ENCODE assay signal across 25 mouse cellular contexts in genomic region chr1:36530962-36531361, GRCm38 (mm10). TPM values are rescaled to one million over a fixed set of nuclear protein-coding genes. Genes with fewer than 3 reads are reported as not detected.
DNase-seq lines count a peak whose midpoint lies in the region; ATAC-seq lines count a peak whose summit lies in the region.
"Had no signal": no experiment of that assay in that cellular context is flagged by ENCODE, and none has a peak within 500 bp of the region (broad histone marks: within the 10 kb centered on the region; RNA-seq: fewer than 3 reads in every experiment).

No protein-coding gene starts in this region.

- peak overlapping the region; percentile 27; the same call in 1 of the 2 replicates for H3K27ac ChIP-seq in forebrain, embryonic 14.5 days (ENCODE audit: low read depth, low read length)
- H3K27ac ChIP-seq in forebrain, embryonic 10.5 days, result no peak overlapping the region
- peak overlapping the region; percentile 61 for H3K27ac ChIP-seq in heart, embryonic 15.5 days
- H3K27ac ChIP-seq in limb, embryonic 12.5 days, result peak overlapping the region; percentile 7; the same call in 1 of the 2 replicates
- no peak overlapping the region for H3K27ac ChIP-seq in limb, embryonic 10.5 days
- H3K27ac ChIP-seq: embryonic facial prominence, embryonic 15.5 days; hindbrain, embryonic 14.5 days; intestine, embryonic 15.5 days had no signal

- DNase-seq in adrenal gland, postnatal 10 days, result peak; percentile 55
- no peak for DNase-seq in adrenal gland, adult (ENCODE audit: inconsistent age in 2 of 2, low spot score in 1 of 2)
- no peak for DNase-seq in forebrain, embryonic 14.5 days (ENCODE audit: low spot score)
- no peak for DNase-seq in forebrain, embryonic 10.5 days (ENCODE audit: extremely low spot score, low spot score)
- DNase-seq in heart, postnatal 4 days, result no peak
- DNase-seq in limb, embryonic 10.5 days (ENCODE audit: low spot score), result no peak
- DNase-seq: adrenal gland, postnatal 36 days; B cell, adult 2 months; cerebellum, adult 11 months; cerebellum, adult 8-10 months; embryo, embryonic 11 days; gastrocnemius, postnatal 10 days; heart, postnatal 36 days; kidney, adult 18-20 months had no signal

- no peaks in the 10 kb centered on the region for H3K27me3 ChIP-seq in forebrain, embryonic 14.5 days (replicated peaks; ENCODE audit: control insufficient read depth, insufficient read depth, low read length)
- H3K27me3 ChIP-seq in forebrain, embryonic 10.5 days (ENCODE audit: poor library complexity, severe bottlenecking), result no peaks in the 10 kb centered on the region
- H3K27me3 ChIP-seq in heart, embryonic 15.5 days, result no peaks in the 10 kb centered on the region
- H3K27me3 ChIP-seq in limb, embryonic 12.5 days, result no peaks in the 10 kb centered on the region
- H3K27me3 ChIP-seq in limb, embryonic 10.5 days (ENCODE audit: low read depth, poor library complexity, severe bottlenecking), result no peaks in the 10 kb centered on the region
- H3K27me3 ChIP-seq: embryonic facial prominence, embryonic 15.5 days; intestine, embryonic 15.5 days had no signal

- peaks cover 15% of the 10 kb centered on the region for H3K36me3 ChIP-seq in forebrain, embryonic 14.5 days (ENCODE audit: control insufficient read depth, insufficient read depth, low read length)
- H3K36me3 ChIP-seq in forebrain, embryonic 10.5 days (replicated peaks), result peaks cover 34% of the 10 kb centered on the region
- no peaks in the 10 kb centered on the region for H3K36me3 ChIP-seq in heart, embryonic 15.5 days
- peaks cover 43% of the 10 kb centered on the region for H3K36me3 ChIP-seq in limb, embryonic 12.5 days
- H3K36me3 ChIP-seq in limb, embryonic 10.5 days, result peaks cover 37% of the 10 kb centered on the region

- WGBS in forebrain, embryonic 14.5 days, result 87% methylated on average over 7 of the region's 7 CpGs
- 93% methylated on average over 7 of the region's 7 CpGs for WGBS in forebrain, embryonic 10.5 days
- 84% methylated on average over 7 of the region's 7 CpGs for WGBS in heart, embryonic 15.5 days
- 90% methylated on average over 7 of the region's 7 CpGs for WGBS in limb, embryonic 12.5 days
- whole genome bisulfite sequencing in limb, embryonic 10.5 days, result 96% methylated on average over 7 of the region's 7 CpGs

- H3K4me2 ChIP-seq in forebrain, embryonic 14.5 days (ENCODE audit: low read length), result no peak overlapping the region
- H3K4me2 ChIP-seq in heart, embryonic 15.5 days, result no peak overlapping the region
- H3K4me2 ChIP-seq in limb, embryonic 12.5 days, result no peak overlapping the region
- H3K4me2 ChIP-seq: embryonic facial prominence, embryonic 15.5 days; hindbrain, embryonic 14.5 days; intestine, embryonic 15.5 days had no signal

- no peak for ATAC-seq in forebrain, embryonic 14.5 days
- no peak for ATAC-seq in heart, embryonic 15.5 days (replicated peaks; ENCODE audit: insufficient number of reproducible peaks, insufficient read depth, low FRiP score, low read depth)
- no peak for ATAC-seq in limb, embryonic 12.5 days (ENCODE audit: insufficient number of reproducible peaks, insufficient read depth, low FRiP score, low TSS enrichment, low read depth)
- ATAC-seq: CD4-positive, CD25-positive, alpha-beta regulatory T cell, adult 4 months; intestine, embryonic 15.5 days had no signal

- H3K4me3 ChIP-seq in forebrain, embryonic 14.5 days (ENCODE audit: low read depth, low read length), result no peak overlapping the region
- H3K4me3 ChIP-seq in forebrain, embryonic 10.5 days, result no peak overlapping the region
- no peak overlapping the region for H3K4me3 ChIP-seq in heart, embryonic 15.5 days
- H3K4me3 ChIP-seq in limb, embryonic 12.5 days (replicated peaks), result no peak overlapping the region
- no peak overlapping the region for H3K4me3 ChIP-seq in limb, embryonic 10.5 days
- H3K4me3 ChIP-seq: embryonic facial prominence, embryonic 15.5 days; erythroblast, embryonic 14.5 days; intestine, embryonic 15.5 days had no signal

- H3K4me1 ChIP-seq in forebrain, embryonic 14.5 days (ENCODE audit: control insufficient read depth, insufficient read depth, low read length), result peaks cover 5% of the 10 kb centered on the region
- H3K4me1 ChIP-seq in forebrain, embryonic 10.5 days, result no peaks in the 10 kb centered on the region
- H3K4me1 ChIP-seq in heart, embryonic 15.5 days (replicated peaks), result peaks cover 72% of the 10 kb centered on the region
- peaks cover 7% of the 10 kb centered on the region for H3K4me1 ChIP-seq in limb, embryonic 12.5 days (replicated peaks)
- no peaks in the 10 kb centered on the region for H3K4me1 ChIP-seq in limb, embryonic 10.5 days

- H3K9me3 ChIP-seq in forebrain, embryonic 14.5 days (replicated peaks; ENCODE audit: control insufficient read depth, low read length), result no peaks in the 10 kb centered on the region
- H3K9me3 ChIP-seq in forebrain, embryonic 10.5 days, result no peaks in the 10 kb centered on the region
- no peaks in the 10 kb centered on the region for H3K9me3 ChIP-seq in heart, embryonic 15.5 days (replicated peaks)
- no peaks in the 10 kb centered on the region for H3K9me3 ChIP-seq in limb, embryonic 12.5 days
- H3K9me3 ChIP-seq in limb, embryonic 10.5 days (replicated peaks), result no peaks in the 10 kb centered on the region
- H3K9me3 ChIP-seq: embryonic facial prominence, embryonic 15.5 days; G1E; intestine, embryonic 15.5 days had no signal

- H3K9ac ChIP-seq in forebrain, embryonic 14.5 days (ENCODE audit: low read length), result no peak overlapping the region
- no peak overlapping the region for H3K9ac ChIP-seq in heart, embryonic 15.5 days
- H3K9ac ChIP-seq in limb, embryonic 12.5 days (replicated peaks), result no peak overlapping the region
- H3K9ac ChIP-seq: embryonic facial prominence, embryonic 15.5 days; hindbrain, embryonic 14.5 days; intestine, embryonic 15.5 days had no signal

RNA-seq across cellular contexts. Expression of gene Ankrd23, which starts 5.7 kb away (rescaled TPM):
- 10 to 100 TPM; 22.5 to 73.8 TPM for total RNA-seq in adrenal gland, postnatal 10 days (2021)
- 3.8 and 5.2 TPM in 2 replicates for polyA plus RNA-seq in forebrain, embryonic 14.5 days (2014; fragmentation: Nextera tagmentation; extraction: Ambion mirVana)
- polyA plus RNA-seq in forebrain, embryonic 10.5 days (2016; fragmentation: Nextera tagmentation; extraction: Ambion mirVana), result 15.3 and 16.5 TPM in 2 replicates
- 25.3 and 26.7 TPM in 2 replicates for polyA plus RNA-seq in heart, embryonic 15.5 days (2015; fragmentation: Nextera tagmentation; extraction: Ambion mirVana)
- total RNA-seq in heart, postnatal 4 days (2021), result 100 to 1,000 TPM; 151 to 159 TPM
- 18.5 and 19.0 TPM in 2 replicates for polyA plus RNA-seq in limb, embryonic 12.5 days (2016; fragmentation: Nextera tagmentation; extraction: Ambion mirVana)
- polyA plus RNA-seq in limb, embryonic 10.5 days (2016; fragmentation: Nextera tagmentation; extraction: Ambion mirVana), result 14.3 and 16.8 TPM in 2 replicates

RNA-seq across cellular contexts. Expression of gene Gm42417, which starts 8.3 kb away (rescaled TPM):
- 10 to 100 TPM; 10.2 to 32.9 TPM for total RNA-seq in adrenal gland, postnatal 10 days (2021)
- polyA plus RNA-seq in forebrain, embryonic 14.5 days (2014; fragmentation: Nextera tagmentation; extraction: Ambion mirVana), result 0.22 TPM in 1 of 2 replicates, not detected in the other
- polyA plus RNA-seq in forebrain, embryonic 10.5 days (2016; fragmentation: Nextera tagmentation; extraction: Ambion mirVana), result not detected in 2 replicates
- polyA plus RNA-seq in heart, embryonic 15.5 days (2015; fragmentation: Nextera tagmentation; extraction: Ambion mirVana), result 0.22 TPM in 1 of 2 replicates, not detected in the other
- 10 to 100 TPM; 48.6 to 69.8 TPM for total RNA-seq in heart, postnatal 4 days (2021)
- polyA plus RNA-seq in limb, embryonic 12.5 days (2016; fragmentation: Nextera tagmentation; extraction: Ambion mirVana), result 0.67 and 0.74 TPM in 2 replicates
- 0.39 TPM in 1 of 2 replicates, not detected in the other for polyA plus RNA-seq in limb, embryonic 10.5 days (2016; fragmentation: Nextera tagmentation; extraction: Ambion mirVana)
- total RNA-seq: common myeloid progenitor, adult 5-6 weeks; G1E had no signal
- polyA plus RNA-seq: embryonic facial prominence, embryonic 11.5 days; erythroblast, embryonic 14.5 days; heart, embryonic 14.5 days had no signal

RNA-seq across cellular contexts. Expression of gene Ankrd39, which starts 16.3 kb away (rescaled TPM):
- 10 to 100 TPM; 12.9 to 21.6 TPM for total RNA-seq in adrenal gland, postnatal 10 days (2021)
- 15.4 and 15.7 TPM in 2 replicates for polyA plus RNA-seq in forebrain, embryonic 14.5 days (2014; fragmentation: Nextera tagmentation; extraction: Ambion mirVana)
- polyA plus RNA-seq in forebrain, embryonic 10.5 days (2016; fragmentation: Nextera tagmentation; extraction: Ambion mirVana), result 17.9 and 22.2 TPM in 2 replicates
- 27.3 and 30.4 TPM in 2 replicates for polyA plus RNA-seq in heart, embryonic 15.5 days (2015; fragmentation: Nextera tagmentation; extraction: Ambion mirVana)
- 10 to 100 TPM; 16.0 to 18.5 TPM for total RNA-seq in heart, postnatal 4 days (2021)
- polyA plus RNA-seq in limb, embryonic 12.5 days (2016; fragmentation: Nextera tagmentation; extraction: Ambion mirVana), result 24.1 and 26.8 TPM in 2 replicates
- 19.5 and 20.3 TPM in 2 replicates for polyA plus RNA-seq in limb, embryonic 10.5 days (2016; fragmentation: Nextera tagmentation; extraction: Ambion mirVana)

RNA-seq across cellular contexts. Expression of gene Cnnm3, which starts 19.3 kb away (rescaled TPM):
- 10 to 100 TPM; 23.1 to 29.8 TPM for total RNA-seq in adrenal gland, postnatal 10 days (2021)
- 5.2 and 5.9 TPM in 2 replicates for polyA plus RNA-seq in forebrain, embryonic 14.5 days (2014; fragmentation: Nextera tagmentation; extraction: Ambion mirVana)
- polyA plus RNA-seq in forebrain, embryonic 10.5 days (2016; fragmentation: Nextera tagmentation; extraction: Ambion mirVana), result 2.9 and 3.0 TPM in 2 replicates
- 2.4 and 3.5 TPM in 2 replicates for polyA plus RNA-seq in heart, embryonic 15.5 days (2015; fragmentation: Nextera tagmentation; extraction: Ambion mirVana)
- 10 to 100 TPM; 14.9 to 15.7 TPM for total RNA-seq in heart, postnatal 4 days (2021)
- polyA plus RNA-seq in limb, embryonic 12.5 days (2016; fragmentation: Nextera tagmentation; extraction: Ambion mirVana), result 4.4 and 5.9 TPM in 2 replicates
- 3.6 and 4.5 TPM in 2 replicates for polyA plus RNA-seq in limb, embryonic 10.5 days (2016; fragmentation: Nextera tagmentation; extraction: Ambion mirVana)

RNA-seq across cellular contexts. Expression of gene Sema4c, which starts 27.2 kb away (rescaled TPM):
- 10 to 100 TPM; 27.3 to 28.9 TPM for total RNA-seq in adrenal gland, postnatal 10 days (2021)
- polyA plus RNA-seq in forebrain, embryonic 14.5 days (2014; fragmentation: Nextera tagmentation; extraction: Ambion mirVana), result 5.9 and 6.9 TPM in 2 replicates
- 20.1 and 21.7 TPM in 2 replicates for polyA plus RNA-seq in forebrain, embryonic 10.5 days (2016; fragmentation: Nextera tagmentation; extraction: Ambion mirVana)
- polyA plus RNA-seq in heart, embryonic 15.5 days (2015; fragmentation: Nextera tagmentation; extraction: Ambion mirVana), result 7.9 and 10.9 TPM in 2 replicates
- 10 to 100 TPM; 26.7 to 31.2 TPM for total RNA-seq in heart, postnatal 4 days (2021)
- 34.1 and 35.3 TPM in 2 replicates for polyA plus RNA-seq in limb, embryonic 12.5 days (2016; fragmentation: Nextera tagmentation; extraction: Ambion mirVana)
- 28.5 and 34.2 TPM in 2 replicates for polyA plus RNA-seq in limb, embryonic 10.5 days (2016; fragmentation: Nextera tagmentation; extraction: Ambion mirVana)
- polyA plus RNA-seq: G1E had no signal

Comparison
In these comparisons a context has a peak if more than half of its experiments do, and no peak if none do; other contexts are left out.
1. H3K27ac ChIP-seq: peak in forebrain, embryonic 14.5 days (single experiment), heart, embryonic 15.5 days (single experiment) and limb, embryonic 12.5 days (single experiment); none in forebrain, embryonic 10.5 days (single experiment) and limb, embryonic 10.5 days (single experiment).